ENCODE assay signal across 8 mouse cellular contexts in the genomic region with DNA sequence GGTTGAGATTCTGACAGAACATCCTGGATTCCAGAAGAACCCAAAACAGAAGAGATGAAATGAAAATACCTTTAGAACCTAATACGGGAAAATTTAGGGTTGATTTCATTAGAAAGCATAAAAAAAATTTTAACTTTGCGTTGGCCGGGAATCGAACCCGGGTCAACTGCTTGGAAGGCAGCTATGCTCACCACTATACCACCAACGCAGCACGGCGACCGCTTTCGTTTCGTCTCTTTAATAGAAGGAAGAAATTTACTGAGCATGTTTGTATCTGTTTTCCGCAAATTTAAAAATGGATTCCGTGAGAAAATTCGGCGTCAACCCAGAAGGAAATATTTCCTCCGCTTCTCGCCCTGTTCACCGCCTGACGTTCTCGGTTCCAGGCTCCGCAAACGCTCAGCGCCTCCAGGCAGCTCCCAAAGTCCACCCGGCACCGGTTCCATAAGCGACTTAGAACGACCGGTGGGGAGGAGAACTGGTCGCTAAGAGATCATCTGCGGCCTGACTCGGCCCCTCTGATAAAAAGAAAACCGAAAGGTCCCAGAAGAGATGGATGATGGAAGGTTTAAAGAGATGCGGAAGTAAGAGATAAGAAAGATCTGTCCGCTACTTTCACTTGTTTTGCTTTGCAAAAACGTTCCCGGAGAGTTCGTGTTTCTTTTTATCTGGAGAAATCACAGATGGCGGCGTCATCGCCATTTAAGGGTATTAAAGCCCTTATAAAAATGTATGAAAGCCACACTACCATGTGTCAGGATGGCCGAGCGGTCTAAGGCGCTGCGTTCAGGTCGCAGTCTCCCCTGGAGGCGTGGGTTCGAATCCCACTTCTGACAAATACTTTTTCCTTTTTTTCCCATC. TPM values are rescaled to one million over a fixed set of nuclear protein-coding genes. Genes with fewer than 3 reads are reported as not detected.
DNase-seq lines count a peak whose midpoint lies in the region; ATAC-seq and TF ChIP-seq lines count a peak whose summit lies in the region.

No protein-coding gene starts in this region.

- WGBS in heart, embryonic 12.5 days = under 1% methylated on average over 47 of the region's 47 CpGs
- under 1% methylated on average over 47 of the region's 47 CpGs for WGBS in kidney, embryonic 16.5 days
- under 1% methylated on average over 47 of the region's 47 CpGs for WGBS in liver, adult 2 months

- H3K9me3 ChIP-seq in erythroblast, embryonic 14.5 days (ENCODE audit: control insufficient read depth, low read length) = no peaks in the 10 kb centered on the region
- no peaks in the 10 kb centered on the region for H3K9me3 ChIP-seq in heart, embryonic 12.5 days (replicated peaks)
- no peaks in the 10 kb centered on the region for H3K9me3 ChIP-seq in kidney, embryonic 16.5 days (ENCODE audit: low read length)

- peak overlapping the region; percentile 88 for H3K9ac ChIP-seq in heart, embryonic 12.5 days
- peak overlapping the region; percentile 84 for H3K9ac ChIP-seq in kidney, embryonic 16.5 days (replicated peaks; ENCODE audit: low read length)
- peak overlapping the region; percentile 78 for H3K9ac ChIP-seq in liver, adult 2 months (ENCODE audit: low read depth, low read length)

- peak; percentile 80 for ATAC-seq in heart, embryonic 12.5 days (ENCODE audit: insufficient number of reproducible peaks, low FRiP score)
- peak; percentile 89 for ATAC-seq in kidney, embryonic 16.5 days (ENCODE audit: low FRiP score, low TSS enrichment)
- peak; percentile 52 for ATAC-seq in monocyte, adult 5-6 weeks (replicated peaks; ENCODE audit: insufficient number of reproducible peaks, low FRiP score, low TSS enrichment, poor library complexity, severe bottlenecking)

- TF ChIP-seq POLR2A in brain, embryonic 14.5 days (IDR thresholded peaks at IDR 0.05; ENCODE audit: borderline replicate concordance, extremely low read depth, insufficient read depth, insufficient read length, poor library complexity, severe bottlenecking) = no peak
- TF ChIP-seq POLR2A in liver, adult 2 months (IDR thresholded peaks at IDR 0.05; ENCODE audit: extremely low read depth, insufficient read depth, low read length) = no peak

- no peaks in the 10 kb centered on the region for H3K79me2 ChIP-seq in liver, adult 2 months (ENCODE audit: control insufficient read depth, insufficient read depth, low read length)

- H3K36me3 ChIP-seq in erythroblast, embryonic 14.5 days (ENCODE audit: control insufficient read depth) = no peaks in the 10 kb centered on the region
- no peaks in the 10 kb centered on the region for H3K36me3 ChIP-seq in heart, embryonic 12.5 days
- H3K36me3 ChIP-seq in kidney, embryonic 16.5 days (ENCODE audit: insufficient read depth, low read length) = no peaks in the 10 kb centered on the region
- no peaks in the 10 kb centered on the region for H3K36me3 ChIP-seq in liver, adult 2 months (ENCODE audit: control insufficient read depth, insufficient read depth, low read length)

- no peak for TF ChIP-seq CTCF in brain, embryonic 14.5 days (IDR thresholded peaks at IDR 0.05; ENCODE audit: borderline replicate concordance, extremely low read depth, insufficient read depth, insufficient read length)
- no peak for TF ChIP-seq CTCF in liver, adult 2 months (IDR thresholded peaks at IDR 0.05; ENCODE audit: low read depth, low read length)

- H3K4me2 ChIP-seq in heart, embryonic 12.5 days = peak overlapping the region; percentile 61
- peak overlapping the region; percentile 59 for H3K4me2 ChIP-seq in kidney, embryonic 16.5 days (replicated peaks; ENCODE audit: low read depth, low read length)

- H3K4me3 ChIP-seq in erythroblast, embryonic 14.5 days (replicated peaks) = peak overlapping the region; percentile 92
- peak overlapping the region; percentile 93 for H3K4me3 ChIP-seq in heart, embryonic 12.5 days
- peak overlapping the region; percentile 86 for H3K4me3 ChIP-seq in kidney, embryonic 16.5 days (ENCODE audit: low read length)
- H3K4me3 ChIP-seq in liver, adult 2 months (ENCODE audit: insufficient read depth, low read depth, low read length) = peak overlapping the region; percentile 84

- peaks cover 40% of the 10 kb centered on the region for H3K4me1 ChIP-seq in erythroblast, embryonic 14.5 days (ENCODE audit: control insufficient read depth)
- H3K4me1 ChIP-seq in heart, embryonic 12.5 days (replicated peaks) = peaks cover 3% of the 10 kb centered on the region; the same call in 1 of the 2 replicates
- H3K4me1 ChIP-seq in kidney, embryonic 16.5 days (ENCODE audit: insufficient read depth, low read length) = peaks cover 4% of the 10 kb centered on the region; the same call in 1 of the 2 replicates
- H3K4me1 ChIP-seq in liver, adult 2 months (ENCODE audit: control insufficient read depth, insufficient read depth, low read length) = peaks cover 6% of the 10 kb centered on the region

- H3K27me3 ChIP-seq in erythroblast, embryonic 14.5 days (ENCODE audit: control insufficient read depth) = peaks cover 24% of the 10 kb centered on the region
- peaks cover 9% of the 10 kb centered on the region for H3K27me3 ChIP-seq in heart, embryonic 12.5 days (replicated peaks)
- H3K27me3 ChIP-seq in kidney, embryonic 16.5 days (ENCODE audit: insufficient read depth, low read length) = peaks cover 9% of the 10 kb centered on the region
- H3K27me3 ChIP-seq in liver, adult 2 months (ENCODE audit: control insufficient read depth, insufficient read depth, low read length) = no peaks in the 10 kb centered on the region

- peak overlapping the region; percentile 64 for H3K27ac ChIP-seq in heart, embryonic 12.5 days (ENCODE audit: poor library complexity, severe bottlenecking)
- peak overlapping the region; percentile 85 for H3K27ac ChIP-seq in kidney, embryonic 16.5 days (ENCODE audit: low read length)
- H3K27ac ChIP-seq in liver, adult 2 months (replicated peaks; ENCODE audit: insufficient read depth, low read depth, low read length) = peak overlapping the region; percentile 78

- DNase-seq in B cell, adult 2 months = peak; percentile 91 to 92
- peak; percentile 93 for DNase-seq in brain, embryonic 14.5 days (ENCODE audit: low read depth)
- peak; percentile 70 for DNase-seq in liver, adult 2 months (ENCODE audit: extremely low read depth, low read depth, low spot score)
- DNase-seq in spleen, postnatal 36 days (ENCODE audit: low spot score in 2 of 2) = peak; percentile 75 to 84

RNA-seq across cellular contexts. Expression of a gene that starts 19.4 kb away (rescaled TPM):
- 0.34 and 0.38 TPM in 2 replicates for polyA plus RNA-seq in brain, embryonic 14.5 days (2012; rRNA removed)
- not detected in 2 replicates for polyA plus RNA-seq in erythroblast, embryonic 14.5 days (2012)
- 0.14 and 0.24 TPM in 2 replicates for polyA plus RNA-seq in heart, embryonic 12.5 days (2016; fragmentation: Nextera tagmentation; extraction: Ambion mirVana)
- polyA plus RNA-seq in kidney, embryonic 16.5 days (2015; fragmentation: Nextera tagmentation; extraction: Ambion mirVana) = 0.87 and 1.3 TPM in 2 replicates
- total RNA-seq in liver, adult 2 months (2014; rRNA removed) = 8.4 and 10.3 TPM in 2 replicates
- polyA plus RNA-seq in liver, adult 2 months (2012; rRNA removed) = 3.1 and 4.5 TPM in 2 replicates
- 364 to 612 TPM (median 571 TPM) in 3 replicates for total RNA-seq in monocyte, adult 5-6 weeks (2017)

RNA-seq across cellular contexts. Expression of a gene that starts 26.6 kb away (rescaled TPM):
- polyA plus RNA-seq in brain, embryonic 14.5 days (2012; rRNA removed) = 4.9 and 7.4 TPM in 2 replicates
- 0.06 TPM in 1 of 2 replicates, not detected in the other for polyA plus RNA-seq in erythroblast, embryonic 14.5 days (2012)
- polyA plus RNA-seq in heart, embryonic 12.5 days (2016; fragmentation: Nextera tagmentation; extraction: Ambion mirVana) = 3.8 and 4.5 TPM in 2 replicates
- polyA plus RNA-seq in kidney, embryonic 16.5 days (2015; fragmentation: Nextera tagmentation; extraction: Ambion mirVana) = 8.8 and 9.0 TPM in 2 replicates
- 11.5 and 14.5 TPM in 2 replicates for total RNA-seq in liver, adult 2 months (2014; rRNA removed)
- polyA plus RNA-seq in liver, adult 2 months (2012; rRNA removed) = 2.6 and 4.5 TPM in 2 replicates
- 270 to 442 TPM (median 434 TPM) in 3 replicates for total RNA-seq in monocyte, adult 5-6 weeks (2017)

Comparison
In these comparisons a context has a peak if more than half of its experiments do, and no peak if none do; other contexts are left out.
1. Peak in every context shown above with its lines: DNase-seq, ATAC-seq, H3K4me3 ChIP-seq and H3K27ac ChIP-seq.